Mouse (Mus musculus) G1E (cell line): ENCODE data around the gene Sorcs1.

Experiments
- CTCF ChIP-seq: IDR thresholded peaks from 2 replicates; pipeline ENCODE4 v1.5.1; 2012; ENCODE audit warnings: low read depth, low read length, inconsistent platforms, mixed read lengths
- GATA2 ChIP-seq: IDR thresholded peaks from 2 replicates; pipeline ENCODE4 v1.6.1; 2012; ENCODE audit warnings: low read depth, low read length, inconsistent platforms, borderline replicate concordance

DNA sequence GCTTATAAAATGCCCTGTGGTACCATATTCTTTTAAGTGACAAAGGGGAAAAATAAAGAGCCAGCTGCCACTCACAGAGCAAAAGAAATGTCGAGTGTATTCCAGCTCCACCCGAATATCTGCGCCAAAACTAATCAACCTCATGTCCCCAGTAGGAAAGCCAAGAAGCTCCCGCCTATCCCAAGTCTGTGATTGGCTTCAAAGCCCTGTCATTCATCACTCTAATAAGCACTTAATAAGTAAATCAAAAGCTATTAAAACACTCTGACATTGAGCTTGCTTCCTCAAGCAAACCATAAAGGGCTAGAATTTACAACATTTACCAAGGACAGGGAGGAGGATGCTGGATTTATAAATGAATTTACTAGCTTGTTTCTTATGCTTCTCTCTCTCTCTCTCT is 237.3 kb downstream of the Sorcs1 start:
- TF ChIP-seq CTCF (no peak), GATA2 (no peak)
